Mouse (Mus musculus) Patski (cell line): ENCODE results near the gene Olfr1054. TPM values are rescaled to one million over a fixed set of nuclear protein-coding genes. Genes with fewer than 3 reads are reported as not detected.
"Not testable (repeated sequence)": the region's sequence is repeated elsewhere in the genome, so short reads cannot be mapped to it uniquely, and the experiment has no call there.

Experiments used
- ATAC-seq: fragments of 100-300 bp; one replicate; pipeline ENCODE4 v1.8.0; 2021
- CTCF ChIA-PET: fragments of 350-600 bp; sonication (Branson Sonifier 250); formaldehyde crosslinking; loops from one replicate; lab custom pipeline; 2022; ENCODE audit warnings: inconsistent platforms; lab: Charles Lee
- POLR2A ChIA-PET: fragments of 350-600 bp; sonication (Branson Sonifier 250); formaldehyde crosslinking; loops from one replicate; lab custom pipeline; 2022; ENCODE audit warnings: antibody characterized with exemption, inconsistent platforms; lab: Charles Lee
- DNase-seq: peaks from one replicate; pipeline ENCODE4 v3.0.0-alpha.2; 2011; ENCODE audit warnings: low read depth, low spot score
- H3K27me3 ChIP-seq: fragments of 371-371 bp; one replicate; pipeline ENCODE4 v1.5.1; 2021
- CTCF ChIP-seq: fragments of 100-300 bp; IDR thresholded peaks from one replicate; pipeline ENCODE4 v1.5.1; 2021
- in situ Hi-C: fragments of 300-500 bp; cut with MboI; formaldehyde crosslinking; loops from 3 replicates; pipeline ENCODE4 v1.11.1; 2018; ENCODE audit warnings: low pct_unique_long_range_greater_than_20kb, mixed read lengths
- polyA plus RNA-seq: library from polyadenylated mRNA; unstranded; gene quantifications from one replicate; pipeline ENCODE4 v1.2.3, GENCODE M21; 2021

Gene Olfr1054
- not detected for polyA plus RNA-seq

GRCm38 (mm10) chr2:86335333-86335732, at the start of gene Olfr1054:
Olfr1054 (minus strand) TSS chr2:86335433.
- no peak for TF ChIP-seq CTCF
- ATAC-seq (no peak), DNase-seq (no peak)
- in situ Hi-C loops: no loop called here
- ChIA-PET CTCF (no interaction called here), POLR2A (no interaction called here)
- H3K27me3 ChIP-seq: no peaks in the 10 kb centered on the region

- CTCF ChIA-PET: no interaction called here
- in situ Hi-C loops: loop anchor here (5.0 kb wide), 1 partner anchor 54 kb away; no protein-coding TSS in a partner anchor
- no peak for DNase-seq
- TF ChIP-seq CTCF: no peak
- no peaks in the 10 kb centered on the region for H3K27me3 ChIP-seq
- POLR2A ChIA-PET: no interaction called here
- ATAC-seq: no peak
Observed at GRCm38 (mm10) chr2:86378293-86378692, 43.1 kb upstream of the Olfr1054 start, which contains the start of gene Olfr1057. Olfr1057 (minus strand) TSS chr2:86378393.

DNA sequence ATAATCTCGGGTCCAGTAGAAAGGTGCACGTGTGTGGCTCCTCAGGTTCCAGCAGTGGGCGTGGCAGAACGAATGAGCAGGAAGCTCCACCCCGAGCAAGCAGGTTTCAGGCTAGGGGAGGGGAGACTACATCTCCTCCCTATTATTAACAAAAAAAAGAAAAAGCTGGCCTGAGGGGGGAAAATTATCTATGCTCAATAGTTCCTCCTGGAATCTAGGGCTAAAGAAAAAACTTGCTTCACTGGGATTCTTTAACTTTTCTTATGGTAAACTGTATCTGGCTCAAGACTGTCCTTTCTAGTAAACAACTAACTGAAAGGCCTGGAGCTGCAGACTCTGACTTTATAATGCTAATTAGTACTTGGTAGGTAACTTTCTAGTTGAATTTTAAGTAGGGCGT, 31.1 kb upstream of the Olfr1054 start:
- CTCF ChIA-PET, POLR2A ChIA-PET: not testable (repeated sequence)

DNA sequence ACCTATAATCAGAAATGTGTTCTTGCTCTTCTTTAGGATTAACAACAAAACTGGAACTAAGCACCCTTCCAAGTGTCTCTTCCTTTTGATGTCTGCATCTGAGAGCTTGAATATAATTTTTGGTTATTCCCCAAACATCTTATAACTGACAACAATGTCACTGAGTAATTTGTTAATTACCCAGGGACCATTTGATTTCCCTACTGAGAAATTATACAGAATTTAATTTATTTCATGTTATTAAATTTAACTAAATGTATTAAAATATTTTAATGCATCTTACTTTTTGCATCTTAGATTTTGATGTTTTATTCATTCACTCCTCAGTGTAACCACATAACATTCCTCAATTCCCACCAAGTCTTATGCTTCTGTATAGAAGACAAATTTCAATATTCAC, 27.1 kb upstream of the Olfr1054 start, which contains the start of gene Olfr1056:
Gene Olfr1056 (minus strand): TSS at position 101 of the 400 bp plus-strand sequence.
- H3K27me3 ChIP-seq: no peaks in the 10 kb centered on the region
- no peak for TF ChIP-seq CTCF
- ATAC-seq (no peak), DNase-seq (no peak)
- in situ Hi-C loops: no loop called here
- POLR2A ChIA-PET: no interaction called here
- CTCF ChIA-PET: no interaction called here

More for the DNA sequence above, 31.1 kb upstream of the Olfr1054 start:
- DNase-seq, ATAC-seq, in situ Hi-C loops, H3K27me3 ChIP-seq: not testable (repeated sequence)

DNA sequence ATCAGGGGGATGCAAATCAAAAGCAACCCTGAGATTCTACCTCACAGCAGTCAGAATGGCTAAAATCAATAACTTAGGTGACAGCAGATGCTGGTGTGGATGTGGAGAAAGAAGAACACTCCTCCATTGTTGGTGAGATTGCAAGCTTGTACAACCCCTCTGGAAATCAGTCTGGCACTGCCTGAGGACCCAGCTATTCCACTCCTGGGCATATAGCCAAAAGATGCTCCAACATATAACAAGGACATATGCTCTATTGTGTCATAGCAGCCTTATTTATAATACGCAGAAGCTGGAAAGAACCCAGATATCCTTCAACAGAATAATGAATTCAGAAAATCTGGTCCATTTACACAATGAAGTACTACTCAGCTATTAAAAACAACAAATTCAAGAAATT, 16.5 kb upstream of the Olfr1054 start:
- H3K27me3 ChIP-seq, DNase-seq, CTCF ChIA-PET, POLR2A ChIA-PET, in situ Hi-C loops, ATAC-seq: not testable (repeated sequence)

GRCm38 (mm10) chr2:86350184-86350583, 15.0 kb upstream of the Olfr1054 start, which contains the start of gene Olfr1055:
Olfr1055 (minus strand) TSS chr2:86350284.
- POLR2A ChIA-PET: no interaction called here
- in situ Hi-C loops: no loop called here
- CTCF ChIA-PET: no interaction called here
- no peak for TF ChIP-seq CTCF
- ATAC-seq (no peak), DNase-seq (no peak)
- no peaks in the 10 kb centered on the region for H3K27me3 ChIP-seq

GRCm38 (mm10) chr2:86315184-86315583, 20.0 kb downstream of the Olfr1054 start, which contains the start of gene Olfr1053:
Olfr1053 (minus strand) TSS chr2:86315284.
- ChIA-PET POLR2A (no interaction called here), CTCF (no interaction called here)
- in situ Hi-C loops: no loop called here
- DNase-seq (no peak), ATAC-seq (no peak)
- TF ChIP-seq CTCF: no peak
- H3K27me3 ChIP-seq: no peaks in the 10 kb centered on the region

DNA sequence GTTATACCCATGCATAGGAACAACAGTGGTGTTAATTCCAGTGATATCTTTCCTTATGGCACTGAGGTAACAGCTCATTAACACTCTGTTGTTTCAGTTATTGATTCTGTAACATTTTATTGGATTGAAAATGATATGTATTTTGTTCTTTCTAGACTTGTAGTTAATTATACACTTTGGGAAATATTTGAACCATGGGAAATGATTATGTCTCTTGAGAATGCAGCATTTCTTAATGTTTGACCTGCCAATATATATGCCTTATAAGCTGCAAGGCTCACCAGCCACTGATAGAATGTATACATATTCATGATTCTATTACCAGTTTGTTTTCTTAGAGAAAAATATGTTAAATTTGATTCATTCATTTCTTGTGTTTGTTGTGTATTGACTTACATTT, 43.1 kb downstream of the Olfr1054 start, which contains the start of gene Olfr1052:
Gene Olfr1052 (plus strand): TSS at position 301 of the 400 bp plus-strand sequence.
- no peak for ATAC-seq
- no peak for TF ChIP-seq CTCF
- ChIA-PET POLR2A (no interaction called here), CTCF (no interaction called here)
- DNase-seq: no peak
- in situ Hi-C loops: no loop called here
- H3K27me3 ChIP-seq: no peaks in the 10 kb centered on the region

Other genes with a start within 250 kb of the Olfr1054 start
- not detected for gene Olfr1037, start 248.0 kb downstream of the Olfr1054 start, polyA plus RNA-seq
- gene Olfr1039, start 199.5 kb downstream of the Olfr1054 start, polyA plus RNA-seq: not detected
- gene Olfr1040, start 188.7 kb downstream of the Olfr1054 start, polyA plus RNA-seq: not detected
- not detected for gene Olfr1042, start 173.6 kb downstream of the Olfr1054 start, polyA plus RNA-seq
- gene Olfr1043, start 167.9 kb downstream of the Olfr1054 start, polyA plus RNA-seq: not detected
- not detected for gene Olfr1044, start 157.6 kb downstream of the Olfr1054 start, polyA plus RNA-seq
- not detected for gene Olfr52, start 149.8 kb downstream of the Olfr1054 start, polyA plus RNA-seq
- not detected for gene Olfr1045, start 132.4 kb downstream of the Olfr1054 start, polyA plus RNA-seq
- gene Olfr1046, start 116.1 kb downstream of the Olfr1054 start, polyA plus RNA-seq: not detected
- not detected for gene Olfr1047, start 104.0 kb downstream of the Olfr1054 start, polyA plus RNA-seq
- not detected for gene Olfr1048, start 95.1 kb downstream of the Olfr1054 start, polyA plus RNA-seq
- not detected for gene Olfr1049, start 77.1 kb downstream of the Olfr1054 start, polyA plus RNA-seq
- gene Olfr1051, start 56.3 kb downstream of the Olfr1054 start, polyA plus RNA-seq: not detected
- not detected for gene Olfr1052, start 43.0 kb downstream of the Olfr1054 start, polyA plus RNA-seq
- gene Olfr1053, start 20.1 kb downstream of the Olfr1054 start, polyA plus RNA-seq: not detected
- gene Olfr1055, start 14.9 kb upstream of the Olfr1054 start, polyA plus RNA-seq: not detected
- not detected for gene Olfr1056, start 27.0 kb upstream of the Olfr1054 start, polyA plus RNA-seq
- gene Olfr1057, start 43.0 kb upstream of the Olfr1054 start, polyA plus RNA-seq: not detected
- not detected for gene Olfr1058, start 53.1 kb upstream of the Olfr1054 start, polyA plus RNA-seq
- not detected for gene Olfr1061, start 78.6 kb upstream of the Olfr1054 start, polyA plus RNA-seq
- not detected for gene Olfr1062, start 91.3 kb upstream of the Olfr1054 start, polyA plus RNA-seq
- gene Olfr1065, start 115.2 kb upstream of the Olfr1054 start, polyA plus RNA-seq: not detected
- not detected for gene Olfr1066, start 120.8 kb upstream of the Olfr1054 start, polyA plus RNA-seq
- not detected for gene Olfr228, start 152.0 kb upstream of the Olfr1054 start, polyA plus RNA-seq
- not detected for gene Olfr1076, start 173.0 kb upstream of the Olfr1054 start, polyA plus RNA-seq
- not detected for gene Olfr1079, start 207.0 kb upstream of the Olfr1054 start, polyA plus RNA-seq
- not detected for gene Olfr1080, start 222.8 kb upstream of the Olfr1054 start, polyA plus RNA-seq